Mouse (Mus musculus) liver, embryonic 14.5 days (tissue): ENCODE results near the gene Col5a2. TPM values are rescaled to one million over a fixed set of nuclear protein-coding genes. Genes with fewer than 3 reads are reported as not detected.
A peak's percentile ranks its signal among the peaks of the same experiment; 100 is the strongest.
"Not testable (repeated sequence)": the region's sequence is repeated elsewhere in the genome, so short reads cannot be mapped to it uniquely, and the experiment has no call there.

Experiments used
- ATAC-seq: fragments of 200-750 bp; cut with Nextera tagmentation; 2 replicates; pipeline ENCODE4 v1.8.0; 2017; ENCODE audit warnings: moderate number of reproducible peaks, mild to moderate bottlenecking, moderate library complexity; ENCODE audit not compliant: insufficient read depth
- DNase-seq, 3 experiments: peaks; one replicate each; pipeline ENCODE4 v3.0.0-alpha.2; 2012 to 2013; ENCODE audit warnings: low read depth in 3 of 3, low spot score in 3 of 3
- H3K27ac ChIP-seq: fragments of 300-500 bp; sonication (generic); 2 replicates; pipeline ENCODE4 v1.5.1; 2014; ENCODE audit warnings: moderate library complexity, mild to moderate bottlenecking, control low read depth, inconsistent platforms
- H3K27me3 ChIP-seq: fragments of 300-500 bp; sonication (generic); 2 replicates; pipeline ENCODE4 v1.6.1; 2014; ENCODE audit warnings: mild to moderate bottlenecking, low read length, moderate library complexity; ENCODE audit not compliant: control insufficient read depth, insufficient read depth
- H3K36me3 ChIP-seq: fragments of 300-500 bp; sonication (generic); replicated peaks from 2 replicates; pipeline ENCODE4 v1.6.1; 2014; ENCODE audit warnings: low read depth; ENCODE audit not compliant: control insufficient read depth, insufficient read depth
- H3K4me1 ChIP-seq, 2 experiments: fragments of 200-500 bp in 1 of 2; fragments of 300-500 bp in 1 of 2; sonication (generic) in 1 of 2; replicated peaks; 2 replicates each; pipeline ENCODE4 v1.6.1; 2012 to 2014; ENCODE audit warnings: antibody characterized with exemption in 1 of 2, inconsistent platforms in 1 of 2, low read length in 1 of 2; ENCODE audit not compliant: control insufficient read depth in 2 of 2, insufficient read depth in 2 of 2
- H3K4me2 ChIP-seq: fragments of 300-500 bp; sonication (generic); 2 replicates; pipeline ENCODE4 v1.6.1; 2014; ENCODE audit warnings: low read depth, mild to moderate bottlenecking, control low read depth, moderate library complexity
- H3K4me3 ChIP-seq, 2 experiments: fragments of 200-500 bp in 1 of 2; fragments of 300-500 bp in 1 of 2; sonication (generic) in 1 of 2; 2 replicates each; pipeline ENCODE4 v1.5.1; 2012 to 2014; ENCODE audit warnings: low read depth in 2 of 2, low read length in 2 of 2, mild to moderate bottlenecking in 2 of 2, control low read depth in 1 of 2, inconsistent platforms in 1 of 2, moderate library complexity in 1 of 2; ENCODE audit not compliant: insufficient read depth in 1 of 2
- H3K9ac ChIP-seq: fragments of 300-500 bp; sonication (generic); replicated peaks from 2 replicates; pipeline ENCODE4 v1.6.1; 2014; ENCODE audit warnings: mild to moderate bottlenecking, control low read depth, moderate library complexity
- H3K9me3 ChIP-seq: fragments of 300-500 bp; sonication (generic); 2 replicates; pipeline ENCODE4 v1.6.1; 2016; ENCODE audit warnings: low read length, mixed read lengths; ENCODE audit not compliant: control insufficient read depth
- CTCF ChIP-seq: IDR thresholded peaks from 2 replicates; pipeline ENCODE4 v1.5.1; 2016; ENCODE audit warnings: antibody characterized with exemption, low read depth, control low read depth
- EP300 ChIP-seq: IDR thresholded peaks from 2 replicates; pipeline ENCODE4 v1.6.1; 2016; ENCODE audit warnings: antibody characterized with exemption, low read depth
- WGBS: fragments of 180-500 bp; shearing (Covaris S2); extraction: QIAGEN DNeasy Blood & Tissue Kit; methylation state at CpG from one replicate; pipeline ENCODE4 v1.1.7; 2014; ENCODE audit not compliant: insufficient replicate concordance; 5-methylcytosine and 5-hydroxymethylcytosine counted together
- polyA plus RNA-seq, 2 experiments: library from polyadenylated mRNA; depleted of rRNA in 1 of 2; stranded (reverse) in 1 of 2; unstranded in 1 of 2; fragments of >200 nt; fragmentation: Nextera tagmentation in 1 of 2; extraction: Ambion mirVana in 1 of 2; gene quantifications; 2 replicates each; pipeline versions ENCODE4 v1.2.1 to v1.2.3; 2012 to 2014

Gene Col5a2
- polyA plus RNA-seq, 2 experiments = 3.8 to 4.2 TPM

DNA sequence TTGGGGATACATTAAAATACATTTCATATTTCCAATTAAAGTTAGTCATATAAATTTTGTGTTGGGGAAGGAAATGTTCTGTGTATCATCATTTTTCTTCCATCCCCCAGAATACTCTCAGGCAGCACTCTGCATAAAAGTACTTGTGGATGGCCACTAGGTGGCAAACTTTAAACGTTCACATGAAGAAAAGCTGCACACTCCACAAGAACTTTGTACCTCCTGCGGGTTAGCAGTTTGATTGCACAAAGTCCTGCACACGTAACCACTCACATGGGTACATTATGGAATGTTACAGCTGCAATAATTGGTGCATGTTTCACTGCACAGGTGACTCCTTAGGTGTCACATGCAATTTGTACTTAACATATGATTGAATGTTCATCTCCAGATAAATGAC lies 71.2 kb downstream of the Col5a2 start:
- ATAC-seq (no peak), DNase-seq (peak; percentile 2 to 7 (median 3))
- Histone ChIP-seq H3K27ac (no peak overlapping the region), H3K36me3 (no peaks in the 10 kb centered on the region), H3K4me1 (no peaks in the 10 kb centered on the region), H3K9me3 (no peaks in the 10 kb centered on the region), H3K4me2 (no peak overlapping the region), H3K9ac (no peak overlapping the region), H3K4me3 (no peak overlapping the region), H3K27me3 (no peaks in the 10 kb centered on the region)
- TF ChIP-seq EP300 (no peak), CTCF (peak; percentile 47)
- WGBS = 13% methylated on average over 3 of the region's 3 CpGs

DNA sequence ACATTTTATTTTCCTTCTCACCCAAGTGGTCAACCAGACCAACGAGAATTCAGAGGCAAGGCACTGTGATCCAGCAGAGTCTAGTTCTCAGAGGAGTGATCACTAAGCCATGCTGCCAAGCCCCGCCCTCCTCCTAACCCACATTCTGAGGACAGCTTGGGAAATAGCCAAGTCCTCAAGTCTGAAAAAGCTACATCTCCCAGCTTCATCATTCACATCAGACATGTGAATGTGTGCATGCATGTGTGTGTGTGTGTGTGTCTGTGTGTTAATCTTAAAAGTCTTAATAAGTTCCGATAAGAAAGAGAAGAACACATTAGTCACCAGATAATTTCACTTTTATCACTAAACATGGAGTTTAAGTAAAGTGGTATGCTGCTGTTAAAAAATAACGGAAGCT lies 72.6 kb downstream of the Col5a2 start:
- no peak for TF ChIP-seq EP300
- TF ChIP-seq CTCF = no peak
- H3K4me3 ChIP-seq = no peak overlapping the region
- no peak overlapping the region for H3K4me2 ChIP-seq
- H3K27ac ChIP-seq = no peak overlapping the region
- no peaks in the 10 kb centered on the region for H3K4me1 ChIP-seq
- ATAC-seq (no peak), DNase-seq (no peak)
- no peaks in the 10 kb centered on the region for H3K36me3 ChIP-seq
- H3K27me3 ChIP-seq = no peaks in the 10 kb centered on the region
- 52% methylated on average over 4 of the region's 4 CpGs for WGBS
- no peak overlapping the region for H3K9ac ChIP-seq
- no peaks in the 10 kb centered on the region for H3K9me3 ChIP-seq

DNA sequence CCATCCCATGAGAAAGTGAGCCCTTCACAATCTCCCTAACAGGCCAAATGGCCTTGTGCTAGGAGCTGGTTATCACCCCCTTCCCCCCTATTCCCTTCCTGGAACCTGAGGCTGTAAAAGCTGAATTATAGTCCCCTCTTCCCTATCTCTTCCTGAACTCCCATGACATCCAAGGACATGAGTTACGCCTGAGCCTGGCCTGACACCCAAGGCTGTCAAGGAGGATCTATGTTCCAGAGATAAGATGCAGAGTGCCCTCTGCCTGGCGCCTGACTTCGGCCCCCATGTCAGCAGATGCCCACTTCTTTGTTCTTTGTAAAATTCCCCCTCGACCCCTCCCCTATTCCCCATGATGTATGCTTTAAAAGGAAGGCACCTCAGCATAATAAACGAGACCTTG lies 73.9 kb downstream of the Col5a2 start:
- H3K4me3 ChIP-seq, H3K4me1 ChIP-seq, H3K9ac ChIP-seq, H3K4me2 ChIP-seq, H3K9me3 ChIP-seq, H3K27ac ChIP-seq, H3K36me3 ChIP-seq, H3K27me3 ChIP-seq, ATAC-seq, DNase-seq: not testable (repeated sequence)
- 35% methylated on average over 5 of the region's 5 CpGs for WGBS

DNA sequence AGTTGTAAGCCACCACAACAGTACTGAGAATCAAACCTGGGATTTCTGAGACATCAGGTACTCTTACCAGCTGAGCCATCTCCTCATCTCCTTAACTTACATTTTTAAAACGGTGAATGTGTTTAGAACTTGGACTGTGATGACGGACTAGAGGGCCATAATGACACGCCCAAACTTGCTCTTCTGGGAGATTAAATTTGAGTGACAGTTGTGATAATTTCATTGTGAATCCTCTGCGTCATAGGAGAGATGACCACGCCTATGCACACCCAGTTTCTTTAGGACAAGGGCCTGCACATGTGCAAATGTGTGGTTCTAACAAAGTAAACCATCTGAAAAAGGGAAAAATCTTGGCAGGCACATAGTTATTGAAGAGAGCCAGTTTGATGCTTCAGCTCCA lies 79.2 kb downstream of the Col5a2 start:
- H3K27me3 ChIP-seq = no peaks in the 10 kb centered on the region
- H3K27ac ChIP-seq = no peak overlapping the region
- DNase-seq (no peak), ATAC-seq (no peak)
- no peaks in the 10 kb centered on the region for H3K36me3 ChIP-seq
- H3K9me3 ChIP-seq = no peaks in the 10 kb centered on the region
- H3K9ac ChIP-seq = no peak overlapping the region
- H3K4me2 ChIP-seq = no peak overlapping the region
- TF ChIP-seq CTCF = no peak
- no peak for TF ChIP-seq EP300
- H3K4me3 ChIP-seq = no peak overlapping the region
- H3K4me1 ChIP-seq = no peaks in the 10 kb centered on the region
- 35% methylated on average over 5 of the region's 5 CpGs for WGBS

DNA sequence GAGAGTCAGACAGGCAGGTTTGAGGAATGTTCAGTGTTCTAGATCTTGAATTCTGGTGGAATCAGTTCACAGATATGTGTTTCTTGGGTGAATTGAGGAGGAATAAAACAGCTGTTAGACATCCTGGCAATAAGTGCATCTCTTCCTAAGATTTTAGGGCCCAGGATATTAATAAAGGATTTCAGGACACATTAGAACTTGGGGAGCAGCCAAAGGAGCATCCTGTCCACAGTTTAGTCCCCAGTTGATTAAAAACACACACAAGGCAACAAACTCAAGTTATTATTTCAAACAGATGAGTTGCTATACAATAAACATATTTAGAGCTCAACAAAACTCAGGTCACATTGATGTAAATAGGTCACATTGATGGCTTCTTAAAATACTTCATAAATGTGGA lies 82.5 kb downstream of the Col5a2 start:
- no peak for ATAC-seq
- Histone ChIP-seq H3K27ac (no peak overlapping the region), H3K4me3 (no peak overlapping the region), H3K9ac (no peak overlapping the region), H3K4me1 (no peaks in the 10 kb centered on the region), H3K36me3 (no peaks in the 10 kb centered on the region), H3K9me3 (no peaks in the 10 kb centered on the region), H3K27me3 (no peaks in the 10 kb centered on the region), H3K4me2 (no peak overlapping the region)
- no peak for DNase-seq
- TF ChIP-seq EP300 (no peak), CTCF (no peak)

DNA sequence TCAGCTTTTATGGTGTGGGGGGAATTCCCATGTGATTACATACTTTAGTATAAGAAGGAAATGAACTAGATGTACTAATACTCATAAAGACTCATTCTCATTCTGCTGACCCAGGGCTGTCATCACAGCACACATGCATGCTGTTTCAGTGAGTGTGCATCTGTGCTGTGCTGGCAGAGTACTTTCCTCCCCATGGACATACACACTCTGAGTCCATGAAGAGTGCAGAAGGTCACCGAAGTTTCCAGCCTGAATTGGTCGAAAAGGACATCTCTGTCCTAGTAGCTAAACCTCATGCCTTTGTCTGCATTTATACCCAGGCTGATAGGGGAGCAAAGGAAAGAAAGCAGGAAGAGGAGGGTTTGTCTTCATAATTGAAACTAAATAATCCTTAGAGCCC lies 83.2 kb downstream of the Col5a2 start:
- no peak overlapping the region for H3K4me2 ChIP-seq
- H3K9ac ChIP-seq = no peak overlapping the region
- H3K27me3 ChIP-seq = no peaks in the 10 kb centered on the region
- DNase-seq (no peak), ATAC-seq (no peak)
- no peak overlapping the region for H3K4me3 ChIP-seq
- no peak for TF ChIP-seq CTCF
- no peak for TF ChIP-seq EP300
- H3K9me3 ChIP-seq = no peaks in the 10 kb centered on the region
- no peak overlapping the region for H3K27ac ChIP-seq
- WGBS = 53% methylated on average over 2 of the region's 2 CpGs
- H3K4me1 ChIP-seq = no peaks in the 10 kb centered on the region
- H3K36me3 ChIP-seq = no peaks in the 10 kb centered on the region
